Mouse (Mus musculus) MEL (cell line): ENCODE data around the gene Sh3d19. TPM values are rescaled to one million over a fixed set of nuclear protein-coding genes. Genes with fewer than 3 reads are reported as not detected.

ENCODE experiments used
- DNase-seq: peaks from one replicate; pipeline ENCODE4 v3.0.0; 2011; ENCODE audit warnings: low read depth, low spot score
- H3K27ac ChIP-seq: 2 replicates; pipeline ENCODE4 v1.5.1; 2012; ENCODE audit warnings: low read depth, mild to moderate bottlenecking, control low read depth, low read length, moderate library complexity; ENCODE audit not compliant: control insufficient read depth
- H3K27me3 ChIP-seq, 2 experiments: fragments of 150-350 bp in 1 of 2; sonication (generic) in 1 of 2; 2 replicates each; pipeline ENCODE4 v1.6.1; 2012; ENCODE audit warnings: low read length in 2 of 2, mild to moderate bottlenecking in 2 of 2, improper control_type of control experiment in 1 of 2, moderate library complexity in 1 of 2; ENCODE audit not compliant: insufficient read depth in 2 of 2, control insufficient read depth in 1 of 2
- H3K36me3 ChIP-seq, 2 experiments: 2 replicates each; pipeline ENCODE4 v1.6.1; 2012 to 2014; ENCODE audit warnings: low read length in 2 of 2, improper control_type of control experiment in 1 of 2, inconsistent platforms in 1 of 2, mild to moderate bottlenecking in 1 of 2; ENCODE audit not compliant: insufficient read depth in 2 of 2, control insufficient read depth in 1 of 2
- H3K4me1 ChIP-seq, 2 experiments: fragments of 150-350 bp in 1 of 2; sonication (generic) in 1 of 2; 2 replicates each; pipeline ENCODE4 v1.6.1; 2012; ENCODE audit warnings: low read length in 2 of 2, improper control_type of control experiment in 1 of 2, mild to moderate bottlenecking in 1 of 2; ENCODE audit not compliant: insufficient read depth in 2 of 2, control insufficient read depth in 1 of 2
- H3K4me3 ChIP-seq, 2 experiments: fragments of 150-350 bp in 1 of 2; sonication (generic) in 1 of 2; 2 replicates each; pipeline ENCODE4 v1.5.1; 2012; ENCODE audit warnings: low read depth in 2 of 2, low read length in 2 of 2, mild to moderate bottlenecking in 2 of 2, moderate library complexity in 2 of 2, control low read depth in 1 of 2, improper control_type of control experiment in 1 of 2; ENCODE audit not compliant: control insufficient read depth in 1 of 2, insufficient read depth in 1 of 2
- H3K79me2 ChIP-seq: 2 replicates; pipeline ENCODE4 v1.6.1; 2012; ENCODE audit warnings: mild to moderate bottlenecking, low read length, moderate library complexity; ENCODE audit not compliant: control insufficient read depth, poor library complexity, insufficient read depth
- H3K9ac ChIP-seq: 2 replicates; pipeline ENCODE4 v1.6.1; 2012; ENCODE audit warnings: low read depth, mild to moderate bottlenecking, control low read depth, low read length, moderate library complexity; ENCODE audit not compliant: control insufficient read depth, poor library complexity, severe bottlenecking
- H3K9me3 ChIP-seq: fragments of 150-350 bp; sonication (generic); replicated peaks from 2 replicates; pipeline ENCODE4 v1.6.1; 2012; ENCODE audit warnings: mild to moderate bottlenecking, low read length, improper control_type of control experiment, moderate library complexity; ENCODE audit not compliant: insufficient read depth
- BHLHE40 ChIP-seq: IDR thresholded peaks from 2 replicates; pipeline ENCODE4 v1.6.1; 2012; ENCODE audit warnings: low read depth, mild to moderate bottlenecking, inconsistent platforms, low read length, improper control_type of control experiment, borderline replicate concordance
- CHD1 ChIP-seq: IDR thresholded peaks from 2 replicates; pipeline ENCODE4 v1.6.1; 2012; ENCODE audit warnings: low read depth, mild to moderate bottlenecking, inconsistent platforms, low read length, improper control_type of control experiment
- CHD2 ChIP-seq: IDR thresholded peaks from 2 replicates; pipeline ENCODE4 v1.6.1; 2011; ENCODE audit warnings: low read length, improper control_type of control experiment
- E2F4 ChIP-seq: IDR thresholded peaks from 2 replicates; pipeline ENCODE4 v1.6.1; 2011; ENCODE audit warnings: low read depth, low read length, improper control_type of control experiment, borderline replicate concordance
- EP300 ChIP-seq, 2 experiments: IDR thresholded peaks; 2 replicates each; pipeline ENCODE4 v1.6.1; 2011; ENCODE audit warnings: improper control_type of control experiment in 2 of 2, low read length in 2 of 2, low read depth in 1 of 2, mild to moderate bottlenecking in 1 of 2
- HCFC1 ChIP-seq: IDR thresholded peaks from 2 replicates; pipeline ENCODE4 v1.6.1; 2012; ENCODE audit warnings: low read depth, mild to moderate bottlenecking, inconsistent platforms, low read length, improper control_type of control experiment, moderate library complexity
- JUND ChIP-seq: IDR thresholded peaks from 2 replicates; pipeline ENCODE4 v1.6.1; 2011; ENCODE audit warnings: low read depth, mild to moderate bottlenecking, improper control_type of control experiment, low read length
- MAFK ChIP-seq: IDR thresholded peaks from 2 replicates; pipeline ENCODE4 v1.6.1; 2011; ENCODE audit warnings: low read depth, mild to moderate bottlenecking, low read length, improper control_type of control experiment, borderline replicate concordance
- MAX ChIP-seq: IDR thresholded peaks from 2 replicates; pipeline ENCODE4 v1.6.1; 2011; ENCODE audit warnings: low read length, improper control_type of control experiment
- MAZ ChIP-seq: IDR thresholded peaks from 2 replicates; pipeline ENCODE4 v1.6.1; 2012; ENCODE audit warnings: low read depth, mild to moderate bottlenecking, inconsistent platforms, low read length, improper control_type of control experiment
- MYC ChIP-seq: IDR thresholded peaks from 2 replicates; pipeline ENCODE4 v1.6.1; 2011; ENCODE audit warnings: low read depth, mild to moderate bottlenecking, low read length, improper control_type of control experiment, moderate library complexity
- POLR2A ChIP-seq, 2 experiments: IDR thresholded peaks; 2 replicates each; pipeline ENCODE4 v1.6.1; 2011 to 2012; ENCODE audit warnings: low read length in 2 of 2, mild to moderate bottlenecking in 2 of 2, control low read depth in 1 of 2, improper control_type of control experiment in 1 of 2, low read depth in 1 of 2, moderate library complexity in 1 of 2; ENCODE audit not compliant: control insufficient read depth in 1 of 2, insufficient read depth in 1 of 2, poor library complexity in 1 of 2
- POLR2AphosphoS2 ChIP-seq: IDR thresholded peaks from 2 replicates; pipeline ENCODE4 v1.6.1; 2011; ENCODE audit warnings: low read length, improper control_type of control experiment
- RAD21 ChIP-seq: IDR thresholded peaks from 2 replicates; pipeline ENCODE4 v1.6.1; 2011; ENCODE audit warnings: mild to moderate bottlenecking, low read depth, low read length, improper control_type of control experiment
- RCOR1 ChIP-seq: IDR thresholded peaks from 2 replicates; pipeline ENCODE4 v1.6.1; 2012; ENCODE audit warnings: low read depth, mild to moderate bottlenecking, inconsistent platforms, low read length, improper control_type of control experiment
- TBP ChIP-seq: IDR thresholded peaks from 2 replicates; pipeline ENCODE4 v1.8.0; 2011; ENCODE audit warnings: low read depth, low read length, improper control_type of control experiment
- UBTF ChIP-seq: IDR thresholded peaks from 2 replicates; pipeline ENCODE4 v1.6.1; 2012; ENCODE audit warnings: low read depth, mild to moderate bottlenecking, inconsistent platforms, low read length, improper control_type of control experiment, moderate library complexity, borderline replicate concordance; ENCODE audit not compliant: insufficient read depth
- ZKSCAN1 ChIP-seq: IDR thresholded peaks from 2 replicates; pipeline ENCODE4 v1.6.1; 2012; ENCODE audit warnings: low read depth, mild to moderate bottlenecking, inconsistent platforms, low read length, improper control_type of control experiment, moderate library complexity
- ZMIZ1 ChIP-seq: IDR thresholded peaks from 2 replicates; pipeline ENCODE4 v1.6.1; 2012; ENCODE audit warnings: low read depth, mild to moderate bottlenecking, inconsistent platforms, low read length, improper control_type of control experiment, moderate library complexity
- polyA plus RNA-seq, 2 experiments: library from polyadenylated mRNA; stranded (reverse) in 1 of 2; unstranded in 1 of 2; fragments of >175 nt in 1 of 2; fragments of >200 nt in 1 of 2; gene quantifications; 2 replicates each; pipeline versions ENCODE4 v1.2.1 to v1.2.4; 2012; ENCODE audit warnings: low replicate concordance in 2 of 2, low read depth in 1 of 2; ENCODE audit not compliant: insufficient read length in 2 of 2, insufficient read depth in 1 of 2, missing spikeins in 1 of 2
- total RNA-seq: library from RNA; depleted of rRNA; stranded (reverse); fragments of 300-350 nt; gene quantifications from 2 replicates; pipeline ENCODE4 v1.2.3, GENCODE M21; 2012

Gene Sh3d19
- total and polyA plus RNA-seq, 3 experiments: 2.2 to 4.8 TPM; not detected in 1

GRCm38 (mm10) chr3:86093907-86094306 is 123.0 kb downstream of the Sh3d19 start:
- no peak overlapping the region for H3K27ac ChIP-seq
- H3K79me2 ChIP-seq: no peaks in the 10 kb centered on the region
- TF ChIP-seq BHLHE40 (no peak), E2F4 (no peak), EP300 (IDR thresholded peaks at IDR 0.05; ENCODE audit: low read depth in 1 of 2, low read length in 2 of 2) (no peak), TBP (no peak), CHD1 (no peak), RAD21 (no peak), CHD2 (no peak), HCFC1 (no peak), MAZ (no peak), POLR2AphosphoS2 (no peak), MYC (no peak), POLR2A (IDR thresholded peaks at IDR 0.05; ENCODE audit: control insufficient read depth in 1 of 2, insufficient read depth in 1 of 2, low read depth in 1 of 2, low read length in 2 of 2, poor library complexity in 1 of 2) (no peak), UBTF (no peak), ZMIZ1 (no peak), MAFK (no peak), ZKSCAN1 (no peak), MAX (no peak), RCOR1 (no peak)
- no peaks in the 10 kb centered on the region for H3K4me1 ChIP-seq
- no peaks in the 10 kb centered on the region for H3K9me3 ChIP-seq
- no peak overlapping the region for H3K9ac ChIP-seq
- H3K36me3 ChIP-seq: no peaks in the 10 kb centered on the region
- H3K4me3 ChIP-seq: no peak overlapping the region
- no peak for DNase-seq
- H3K27me3 ChIP-seq: no peaks in the 10 kb centered on the region

- Histone ChIP-seq H3K9ac (no peak overlapping the region), H3K79me2 (no peaks in the 10 kb centered on the region; the same call in 1 of the 2 replicates), H3K27me3 (no peaks in the 10 kb centered on the region), H3K4me1 (peaks cover 2 to 10% of the 10 kb centered on the region in 2 experiments; a peak in 3 of 4 replicates), H3K4me3 (no peak overlapping the region), H3K36me3 (peaks cover 0 to 4% of the 10 kb centered on the region in 2 experiments; a peak in 2 of 4 replicates), H3K27ac (no peak overlapping the region), H3K9me3 (no peaks in the 10 kb centered on the region)
- no peak for DNase-seq
- no peak for TF ChIP-seq JUND
Observed at GRCm38 (mm10) chr3:86101956-86102355, 131.0 kb downstream of the Sh3d19 start.
